24 mouse cellular contexts compared by ENCODE assay signal in the genomic region with DNA sequence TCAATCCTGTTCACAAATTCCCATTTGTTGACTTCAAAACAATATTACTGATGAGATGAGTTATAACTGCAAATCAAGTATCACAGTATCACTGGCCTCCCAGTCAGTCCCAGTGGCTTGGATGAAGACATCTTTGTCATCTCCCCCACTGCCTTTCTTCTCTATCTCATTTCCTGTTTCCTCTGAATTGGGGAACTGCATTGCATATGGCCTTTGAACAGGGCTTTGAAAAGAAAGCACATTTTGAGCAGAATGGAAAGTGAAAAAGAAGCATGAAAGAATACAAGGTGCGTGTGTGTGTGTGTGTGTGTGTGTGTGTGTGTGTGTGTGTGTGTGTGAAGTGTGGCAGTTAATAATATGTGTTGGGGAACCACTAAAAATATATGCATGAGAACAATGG.
A peak's percentile ranks its signal among the peaks of the same experiment; 100 is the strongest.
DNase-seq lines count a peak whose midpoint lies in the region; ATAC-seq and TF ChIP-seq lines count a peak whose summit lies in the region.
"Had no signal": no experiment of that assay in that cellular context is flagged by ENCODE, and none has a peak within 500 bp of the region (broad histone marks: within the 10 kb centered on the region; RNA-seq: fewer than 3 reads in every experiment).

No protein-coding gene starts in this region.

- no peak overlapping the region for H3K27ac ChIP-seq in midbrain, embryonic 11.5 days (ENCODE audit: low read depth, low read length)
- no peak overlapping the region for H3K27ac ChIP-seq in midbrain, embryonic 15.5 days
- H3K27ac ChIP-seq in CH12.LX (ENCODE audit: insufficient read depth, low read depth): no peak overlapping the region
- H3K27ac ChIP-seq: hindbrain, embryonic 12.5 days; intestine, embryonic 15.5 days; kidney, embryonic 15.5 days; liver, embryonic 14.5 days; lung, embryonic 15.5 days; macrophage had no signal

- DNase-seq in midbrain, embryonic 11.5 days (ENCODE audit: low spot score, missing footprints): no peak
- DNase-seq in CH12.LX (ENCODE audit: extremely low read depth): peak; percentile 38
- peak; percentile 72 for DNase-seq in naive thymus-derived CD4-positive, alpha-beta T cell, adult 2 months (ENCODE audit: low read depth)
- no peak for DNase-seq in gastrocnemius, postnatal 14 days
- DNase-seq in kidney, postnatal 14 days: no peak
- no peak for DNase-seq in left cerebral cortex, postnatal 10 days (ENCODE audit: extremely low spot score in 1 of 2, low spot score in 2 of 2)
- DNase-seq: cerebellum, adult 2 months; cerebellum, postnatal 36 days; gastrocnemius, postnatal 36 days; midbrain, embryonic 14.5 days; right cerebral cortex, postnatal 14 days; spleen, adult 18-20 months; thymus, postnatal 4 days had no signal

- no peaks in the 10 kb centered on the region for H3K79me2 ChIP-seq in CH12.LX (replicated peaks; ENCODE audit: control insufficient read depth, extremely low read depth, insufficient read depth, poor library complexity, severe bottlenecking)

- H3K27me3 ChIP-seq in midbrain, embryonic 11.5 days (ENCODE audit: control insufficient read depth, insufficient read depth, low read length): no peaks in the 10 kb centered on the region
- H3K27me3 ChIP-seq in midbrain, embryonic 15.5 days (replicated peaks): no peaks in the 10 kb centered on the region
- no peaks in the 10 kb centered on the region for H3K27me3 ChIP-seq in CH12.LX (replicated peaks)
- H3K27me3 ChIP-seq: hindbrain, embryonic 12.5 days; intestine, embryonic 15.5 days; kidney, embryonic 15.5 days; lung, embryonic 15.5 days had no signal

- H3K9ac ChIP-seq in midbrain, embryonic 11.5 days (ENCODE audit: low read length): no peak overlapping the region
- no peak overlapping the region for H3K9ac ChIP-seq in midbrain, embryonic 15.5 days
- H3K9ac ChIP-seq in CH12.LX (ENCODE audit: insufficient read depth, low read depth): no peak overlapping the region
- H3K9ac ChIP-seq: hindbrain, embryonic 12.5 days; intestine, embryonic 15.5 days; kidney, embryonic 15.5 days; liver, embryonic 14.5 days; lung, embryonic 15.5 days had no signal

- intact Hi-C loops in gastrocnemius, postnatal 14 days (cut with DNase I; ENCODE audit: low total_unique reads): no loop called here
- intact Hi-C loops in left cerebral cortex, postnatal 10 days (cut with DNase I): no loop called here

- TF ChIP-seq RAD21 in CH12.LX (IDR thresholded peaks at IDR 0.05; ENCODE audit: low read depth, low read length): no peak

- dilution Hi-C loops in CH12.LX (cut with MboI; ENCODE audit: extremely low pct_ligation_motif_present, extremely low pct_unique_long_range_greater_than_20kb, low sequenced_read_pairs): no loop called here

- H3K4me1 ChIP-seq in midbrain, embryonic 11.5 days (ENCODE audit: control insufficient read depth, insufficient read depth, low read length): peaks cover 4% of the 10 kb centered on the region; the same call in 1 of the 2 replicates
- H3K4me1 ChIP-seq in midbrain, embryonic 15.5 days: no peaks in the 10 kb centered on the region
- peaks cover 6 to 11% of the 10 kb centered on the region in 2 experiments; a peak in 3 of 4 replicates for H3K4me1 ChIP-seq in CH12.LX (ENCODE audit: control insufficient read depth in 1 of 2, insufficient read depth in 2 of 2)
- H3K4me1 ChIP-seq: hindbrain, embryonic 12.5 days; intestine, embryonic 15.5 days; kidney, embryonic 15.5 days; lung, embryonic 15.5 days had no signal

- peak; percentile 80 for TF ChIP-seq EP300 in CH12.LX (IDR thresholded peaks at IDR 0.05; ENCODE audit: low read length)

- H3K4me3 ChIP-seq in midbrain, embryonic 11.5 days (ENCODE audit: low read depth, low read length): no peak overlapping the region
- H3K4me3 ChIP-seq in midbrain, embryonic 15.5 days: no peak overlapping the region
- no peak overlapping the region for H3K4me3 ChIP-seq in CH12.LX (replicated peaks in 1 of 3; ENCODE audit: low read depth in 2 of 3, low read length in 2 of 3, poor library complexity in 1 of 3)
- H3K4me3 ChIP-seq: erythroblast, embryonic 14.5 days; hindbrain, embryonic 12.5 days; intestine, embryonic 15.5 days; kidney, embryonic 15.5 days; lung, embryonic 15.5 days; myocyte had no signal

- TF ChIP-seq POLR2A in CH12.LX (IDR thresholded peaks at IDR 0.05; ENCODE audit: low read depth, low read length): no peak

- H3K36me3 ChIP-seq in midbrain, embryonic 11.5 days (ENCODE audit: control insufficient read depth, insufficient read depth, low read length): no peaks in the 10 kb centered on the region
- no peaks in the 10 kb centered on the region for H3K36me3 ChIP-seq in midbrain, embryonic 15.5 days (replicated peaks)
- H3K36me3 ChIP-seq in CH12.LX (replicated peaks in 1 of 2; ENCODE audit: control insufficient read depth in 1 of 2, insufficient read depth in 1 of 2, low read length in 1 of 2): no peaks in the 10 kb centered on the region
- H3K36me3 ChIP-seq: hindbrain, embryonic 12.5 days; intestine, embryonic 15.5 days; kidney, embryonic 15.5 days; lung, embryonic 15.5 days had no signal

- WGBS in midbrain, embryonic 11.5 days: 35% methylated on average over 1 of the region's 1 CpGs
- WGBS in midbrain, embryonic 15.5 days: 41% methylated on average over 1 of the region's 1 CpGs

- ATAC-seq in midbrain, embryonic 11.5 days (ENCODE audit: low FRiP score): peak; percentile 16; the same call in 1 of the 2 replicates
- ATAC-seq in midbrain, embryonic 15.5 days (replicated peaks): no peak
- peak; percentile 99 for ATAC-seq in granulocyte monocyte progenitor cell, adult 5-6 weeks (replicated peaks; ENCODE audit: poor library complexity, severe bottlenecking)
- ATAC-seq: forebrain, embryonic 14.5 days; intestine, embryonic 15.5 days had no signal

- no peaks in the 10 kb centered on the region for H3K9me3 ChIP-seq in midbrain, embryonic 11.5 days (ENCODE audit: control insufficient read depth, low read length)
- no peaks in the 10 kb centered on the region for H3K9me3 ChIP-seq in midbrain, embryonic 15.5 days
- H3K9me3 ChIP-seq in CH12.LX (replicated peaks; ENCODE audit: low read length): peaks cover 3% of the 10 kb centered on the region
- H3K9me3 ChIP-seq: hindbrain, embryonic 12.5 days; intestine, embryonic 15.5 days; kidney, embryonic 15.5 days; lung, embryonic 15.5 days had no signal

- H3K4me2 ChIP-seq in midbrain, embryonic 11.5 days: no peak overlapping the region
- no peak overlapping the region for H3K4me2 ChIP-seq in midbrain, embryonic 15.5 days
- no peak overlapping the region for H3K4me2 ChIP-seq in CH12.LX (ENCODE audit: insufficient read depth, low read depth, poor library complexity, severe bottlenecking)
- H3K4me2 ChIP-seq: hindbrain, embryonic 12.5 days; intestine, embryonic 15.5 days; kidney, embryonic 15.5 days; lung, embryonic 15.5 days had no signal

- TF ChIP-seq CTCF in CH12.LX (conservative IDR thresholded peaks at IDR 0.05 in 1 of 2, IDR thresholded peaks at IDR 0.05 in 1 of 2; ENCODE audit: low read depth in 2 of 2, low read length in 2 of 2): no peak

- in situ Hi-C loops in CH12.LX (cut with MboI; ENCODE audit: low pct_ligation_motif_present, low pct_unique_long_range_greater_than_20kb, low sequenced_read_pairs): no loop called here

TF ChIP-seq in CH12.LX, 34 proteins besides CTCF, POLR2A, EP300 and RAD21 (continues in another document):
- TF ChIP-seq CHD1 (IDR thresholded peaks at IDR 0.05; ENCODE audit: low read depth, low read length) (no peak), TBP (conservative IDR thresholded peaks at IDR 0.05; ENCODE audit: low read depth, low read length) (no peak), ZC3H11A (IDR thresholded peaks at IDR 0.05; ENCODE audit: low read depth, low read length) (no peak), NRF1 (IDR thresholded peaks at IDR 0.05; ENCODE audit: low read depth, low read length) (no peak), E2F4 (IDR thresholded peaks at IDR 0.05; ENCODE audit: insufficient replicate concordance, low read depth, low read length) (no peak), MEF2A (IDR thresholded peaks at IDR 0.05; ENCODE audit: borderline replicate concordance, low read depth, low read length) (0 out of 2 replicates have a peak, but pooled peaks have one; percentile 52), CHD2 (IDR thresholded peaks at IDR 0.05; ENCODE audit: low read length) (0 out of 2 replicates have a peak, but pooled peaks have one; percentile 57), PAX5 (IDR thresholded peaks at IDR 0.05; ENCODE audit: low read length) (no peak), IRF4 (IDR thresholded peaks at IDR 0.05; ENCODE audit: low read depth, low read length) (peak; percentile 66), UBTF (IDR thresholded peaks at IDR 0.05; ENCODE audit: low read depth, low read length) (no peak), ZKSCAN1 (IDR thresholded peaks at IDR 0.05; ENCODE audit: borderline replicate concordance, low read depth, low read length) (no peak), ELF1 (IDR thresholded peaks at IDR 0.05; ENCODE audit: low read depth, low read length) (0 out of 2 replicates have a peak, but pooled peaks have one; percentile 22), POLR2AphosphoS2 (IDR thresholded peaks at IDR 0.05; ENCODE audit: low read depth, low read length) (no peak), ZMIZ1 (IDR thresholded peaks at IDR 0.05; ENCODE audit: low read depth, low read length) (no peak), MYC (IDR thresholded peaks at IDR 0.05; ENCODE audit: low read depth, low read length) (peak; percentile 67; the same call in 1 of the 2 replicates), USF1 (IDR thresholded peaks at IDR 0.05; ENCODE audit: low read depth, low read length) (no peak), ZNF384 (IDR thresholded peaks at IDR 0.05; ENCODE audit: low read depth, low read length) (no peak), MAFK (IDR thresholded peaks at IDR 0.05; ENCODE audit: insufficient replicate concordance, low read length) (no peak), NELFE (IDR thresholded peaks at IDR 0.05; ENCODE audit: low read depth, low read length) (no peak), ETS1 (conservative IDR thresholded peaks at IDR 0.05; ENCODE audit: low read depth, low read length) (no peak; the same call in 1 of the 2 replicates), KAT2A (IDR thresholded peaks at IDR 0.05; ENCODE audit: insufficient replicate concordance, low read length) (no peak), SMC3 (IDR thresholded peaks at IDR 0.05; ENCODE audit: low read depth, low read length) (no peak), JUND (conservative IDR thresholded peaks at IDR 0.05; ENCODE audit: low read depth, low read length) (no peak), HCFC1 (IDR thresholded peaks at IDR 0.05; ENCODE audit: low read depth, low read length) (no peak), MAX (IDR thresholded peaks at IDR 0.05; ENCODE audit: low read length) (no peak), TCF12 (IDR thresholded peaks at IDR 0.05; ENCODE audit: low read depth, low read length) (no peak), JUN (IDR thresholded peaks at IDR 0.05; ENCODE audit: insufficient read depth, low read depth, low read length) (no peak), BHLHE40 (IDR thresholded peaks at IDR 0.05; ENCODE audit: low read depth, low read length) (peak; percentile 26; the same call in 1 of the 2 replicates), RCOR1 (conservative IDR thresholded peaks at IDR 0.05; ENCODE audit: low read depth, low read length) (no peak; the same call in 1 of the 2 replicates)

Comparison
In these comparisons a context has a peak if more than half of its experiments do, and no peak if none do; other contexts are left out.
1. DNase-seq: peak in CH12.LX (single experiment) and naive thymus-derived CD4-positive, alpha-beta T cell, adult 2 months (single experiment); none in midbrain, embryonic 11.5 days (single experiment), gastrocnemius, postnatal 14 days (single experiment), kidney, postnatal 14 days (single experiment) and left cerebral cortex, postnatal 10 days (0 of 2).